Mouse (Mus musculus): ENCODE measurements around the gene Fetub. TPM values are rescaled to one million over a fixed set of nuclear protein-coding genes. Genes with fewer than 3 reads are reported as not detected.
A peak's percentile ranks its signal among the peaks of the same experiment; 100 is the strongest.

Gene Fetub
- total RNA-seq (2021) = not detected

- no peak for DNase-seq (ENCODE audit: low spot score in 2 of 2)
- intact Hi-C loops (cut with DNase I) = no loop called here
These were observed at the start of gene Fetub for GRCm38 (mm10) chr16:22918034-22918433. Fetub (plus strand) TSS chr16:22918334.

DNA sequence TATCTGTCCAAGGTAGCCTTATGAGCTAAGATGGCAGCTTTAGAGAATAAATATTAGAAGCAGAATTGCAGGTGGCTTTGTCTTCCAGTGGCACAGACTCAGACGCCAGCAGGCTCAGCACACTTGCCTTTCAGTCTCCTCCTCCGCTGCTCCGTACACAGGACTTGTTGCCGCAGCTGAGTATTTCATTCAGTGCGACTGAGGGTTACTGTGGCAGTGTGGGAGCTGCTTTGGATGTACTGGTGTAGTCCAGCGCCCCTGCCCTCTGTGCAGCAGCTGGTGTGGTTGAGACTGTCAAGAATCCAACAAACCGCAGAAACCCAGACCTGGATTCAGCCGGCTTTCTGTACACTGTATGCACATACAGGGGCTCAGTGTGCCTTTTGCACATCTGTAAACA is 45.7 kb upstream of the Fetub start:
- DNase-seq (ENCODE audit: low spot score in 2 of 2) = no peak
- intact Hi-C loops (cut with DNase I) = no loop called here

DNA sequence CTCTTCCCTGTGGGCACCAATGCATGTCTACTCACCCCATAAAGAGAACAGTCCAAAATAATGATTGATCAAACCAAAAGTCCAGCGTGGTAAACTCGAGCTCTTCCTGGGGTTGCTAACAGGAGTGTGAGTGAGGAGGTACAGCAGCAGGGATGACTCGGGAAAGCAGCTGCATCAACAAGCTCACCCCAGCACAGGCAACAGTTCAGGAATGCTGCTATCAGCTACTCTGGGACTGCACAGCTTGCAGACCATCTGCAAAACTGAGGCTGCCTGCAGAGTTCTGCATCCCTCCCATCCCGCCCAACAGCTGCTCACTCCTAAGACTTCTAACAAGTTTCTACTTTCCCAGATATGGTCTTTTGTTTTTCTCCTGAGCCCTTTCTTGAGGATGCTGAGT is 44.8 kb upstream of the Fetub start:
- intact Hi-C loops (cut with DNase I) = no loop called here
- DNase-seq (ENCODE audit: low spot score in 2 of 2) = no peak

- intact Hi-C loops (cut with DNase I) = loop anchor here (1.0 kb wide), 1 partner anchor 170 kb away; no protein-coding TSS in a partner anchor
- peak in 1 of 2 experiments; percentile 16 for DNase-seq (ENCODE audit: low spot score in 2 of 2)
These were observed 41.7 kb upstream of the Fetub start for GRCm38 (mm10) chr16:22876218-22877043.

GRCm38 (mm10) chr16:22877660-22878390 is 40.3 kb upstream of the Fetub start:
- intact Hi-C loops (cut with DNase I) = no loop called here
- DNase-seq (ENCODE audit: low spot score in 2 of 2) = no peak

- intact Hi-C loops (cut with DNase I) = no loop called here
- DNase-seq (ENCODE audit: low spot score in 2 of 2) = no peak
These were observed 39.4 kb upstream of the Fetub start for GRCm38 (mm10) chr16:22878716-22879115.

GRCm38 (mm10) chr16:22879945-22880595 is 38.1 kb upstream of the Fetub start:
- intact Hi-C loops (cut with DNase I) = no loop called here
- DNase-seq (ENCODE audit: low spot score in 2 of 2) = no peak

- intact Hi-C loops (cut with DNase I) = no loop called here
- no peak for DNase-seq (ENCODE audit: low spot score in 2 of 2)
These were observed 37.2 kb upstream of the Fetub start for GRCm38 (mm10) chr16:22880900-22881299.

GRCm38 (mm10) chr16:22881487-22881886 is 36.6 kb upstream of the Fetub start:
- intact Hi-C loops (cut with DNase I) = no loop called here
- no peak for DNase-seq (ENCODE audit: low spot score in 2 of 2)

- intact Hi-C loops (cut with DNase I) = no loop called here
- DNase-seq (ENCODE audit: low spot score in 2 of 2) = no peak
These were observed 34.7 kb upstream of the Fetub start for GRCm38 (mm10) chr16:22883441-22883840.

DNA sequence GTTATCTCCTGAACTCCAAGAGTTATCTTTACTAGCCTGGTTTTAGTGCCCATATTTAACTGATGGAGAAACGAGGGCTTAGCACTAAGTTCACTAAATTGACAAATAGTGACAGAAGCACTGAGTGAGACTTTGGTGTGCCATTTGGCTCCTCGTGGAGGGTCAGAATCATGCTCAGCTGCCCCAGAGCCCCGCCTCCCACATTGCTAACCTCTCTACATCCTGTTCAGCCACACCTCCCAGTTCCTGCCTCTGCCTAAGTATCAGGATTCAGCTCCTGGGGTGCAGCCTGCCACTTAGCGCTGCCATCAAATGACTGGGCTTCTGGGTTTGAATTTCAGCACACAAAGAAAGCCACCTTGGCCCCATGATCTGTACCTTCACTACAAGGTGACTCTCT is 32.8 kb upstream of the Fetub start:
- intact Hi-C loops (cut with DNase I) = no loop called here
- DNase-seq (ENCODE audit: low spot score in 2 of 2) = no peak

DNA sequence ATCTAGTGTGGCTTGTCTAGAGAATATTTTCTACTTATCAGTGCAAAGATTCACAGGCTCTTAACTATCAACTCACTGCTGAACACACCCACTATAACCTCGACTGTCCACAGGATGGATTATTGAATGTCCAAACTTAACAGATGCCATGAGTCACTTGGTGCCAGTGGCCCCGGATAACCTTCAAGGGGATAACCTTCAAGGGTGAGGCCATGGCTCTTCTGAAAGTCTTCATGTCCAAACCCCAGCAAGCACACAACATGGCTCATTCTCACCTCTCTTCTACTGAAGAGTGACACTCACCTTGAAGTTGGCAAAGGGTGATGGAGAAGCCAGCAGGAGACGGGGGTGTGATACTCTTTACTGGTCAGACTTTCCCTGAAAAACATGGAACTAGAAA is 31.4 kb upstream of the Fetub start:
- no peak for DNase-seq (ENCODE audit: low spot score in 2 of 2)
- intact Hi-C loops (cut with DNase I) = no loop called here

GRCm38 (mm10) chr16:22888835-22889234 is 29.3 kb upstream of the Fetub start:
- DNase-seq (ENCODE audit: low spot score in 2 of 2) = no peak
- intact Hi-C loops (cut with DNase I) = no loop called here

DNA sequence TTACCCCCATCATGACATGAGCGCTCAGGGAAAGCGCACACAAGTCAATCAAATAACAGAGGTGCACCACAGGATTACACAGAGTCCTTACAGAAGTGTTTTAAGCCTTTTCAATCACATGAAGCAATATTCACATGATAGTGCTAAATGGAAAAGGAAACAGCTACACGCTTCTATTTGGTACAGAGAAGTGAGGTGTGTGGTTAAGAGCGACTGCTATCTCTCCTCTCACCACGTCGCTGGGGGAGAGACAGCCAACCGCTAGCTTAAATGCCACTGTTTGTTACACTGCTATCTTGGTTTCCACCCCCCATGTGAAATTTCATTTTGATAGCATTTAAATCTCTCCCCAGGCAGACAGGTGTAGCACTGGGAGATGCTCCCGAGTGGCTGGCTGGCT is 28.4 kb upstream of the Fetub start:
- no peak for DNase-seq (ENCODE audit: low spot score in 2 of 2)
- intact Hi-C loops (cut with DNase I) = no loop called here

- no peak for DNase-seq (ENCODE audit: low spot score in 2 of 2)
- intact Hi-C loops (cut with DNase I) = no loop called here
These were observed 27.2 kb upstream of the Fetub start, which contains the start of gene Ahsg for GRCm38 (mm10) chr16:22890683-22891510. Ahsg (plus strand) TSS chr16:22891277.

- intact Hi-C loops (cut with DNase I) = no loop called here
- DNase-seq (ENCODE audit: low spot score in 2 of 2) = no peak
These were observed 26.4 kb upstream of the Fetub start for GRCm38 (mm10) chr16:22891733-22892154.

DNA sequence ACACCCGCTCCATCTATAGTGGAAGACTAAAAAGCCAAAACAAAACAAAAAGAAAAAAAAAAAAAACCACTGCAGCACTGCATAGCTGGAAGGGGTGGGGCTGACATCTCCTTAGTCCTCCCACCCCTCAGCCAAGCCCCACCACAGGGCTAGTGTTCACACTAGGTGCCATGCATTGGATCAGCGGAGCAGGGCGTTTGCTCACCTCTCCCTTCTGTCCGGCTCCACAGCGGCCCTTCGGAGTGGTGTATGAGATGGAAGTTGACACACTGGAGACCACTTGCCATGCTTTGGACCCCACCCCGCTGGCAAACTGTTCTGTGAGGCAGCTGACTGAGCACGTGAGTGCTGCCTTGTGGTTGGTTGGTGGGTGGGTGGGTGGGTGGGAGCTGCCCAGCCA is 24.0 kb upstream of the Fetub start:
- intact Hi-C loops (cut with DNase I) = no loop called here
- DNase-seq (ENCODE audit: low spot score in 2 of 2) = no peak

DNA sequence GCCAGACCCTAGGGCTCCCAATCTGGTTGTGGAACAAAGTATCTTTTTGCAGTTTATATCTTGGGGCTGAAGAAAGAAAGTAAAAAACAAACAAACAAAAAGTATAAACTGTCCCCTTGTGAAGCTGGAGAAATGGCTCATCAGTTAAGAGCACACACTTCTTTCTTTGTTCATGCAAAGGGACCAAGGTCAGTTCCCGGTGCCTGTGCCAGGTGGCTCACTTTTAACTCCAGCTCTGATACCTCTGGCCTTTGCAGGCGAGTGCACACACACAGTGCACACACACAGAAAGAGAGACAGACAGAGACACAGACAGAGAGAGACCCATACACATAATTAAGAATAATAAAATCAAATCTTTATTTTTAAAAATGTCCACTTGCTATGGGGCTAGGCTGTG is 21.5 kb upstream of the Fetub start:
- no peak for DNase-seq (ENCODE audit: low spot score in 2 of 2)
- intact Hi-C loops (cut with DNase I) = no loop called here

- DNase-seq (ENCODE audit: low spot score in 2 of 2) = no peak
- intact Hi-C loops (cut with DNase I) = no loop called here
These were observed 18.8 kb upstream of the Fetub start for GRCm38 (mm10) chr16:22899346-22899745.

Measured in left cerebral cortex, postnatal 36 days (tissue).